Mouse (Mus musculus): ENCODE data around the gene Alpk1.

Gene Alpk1

DNA sequence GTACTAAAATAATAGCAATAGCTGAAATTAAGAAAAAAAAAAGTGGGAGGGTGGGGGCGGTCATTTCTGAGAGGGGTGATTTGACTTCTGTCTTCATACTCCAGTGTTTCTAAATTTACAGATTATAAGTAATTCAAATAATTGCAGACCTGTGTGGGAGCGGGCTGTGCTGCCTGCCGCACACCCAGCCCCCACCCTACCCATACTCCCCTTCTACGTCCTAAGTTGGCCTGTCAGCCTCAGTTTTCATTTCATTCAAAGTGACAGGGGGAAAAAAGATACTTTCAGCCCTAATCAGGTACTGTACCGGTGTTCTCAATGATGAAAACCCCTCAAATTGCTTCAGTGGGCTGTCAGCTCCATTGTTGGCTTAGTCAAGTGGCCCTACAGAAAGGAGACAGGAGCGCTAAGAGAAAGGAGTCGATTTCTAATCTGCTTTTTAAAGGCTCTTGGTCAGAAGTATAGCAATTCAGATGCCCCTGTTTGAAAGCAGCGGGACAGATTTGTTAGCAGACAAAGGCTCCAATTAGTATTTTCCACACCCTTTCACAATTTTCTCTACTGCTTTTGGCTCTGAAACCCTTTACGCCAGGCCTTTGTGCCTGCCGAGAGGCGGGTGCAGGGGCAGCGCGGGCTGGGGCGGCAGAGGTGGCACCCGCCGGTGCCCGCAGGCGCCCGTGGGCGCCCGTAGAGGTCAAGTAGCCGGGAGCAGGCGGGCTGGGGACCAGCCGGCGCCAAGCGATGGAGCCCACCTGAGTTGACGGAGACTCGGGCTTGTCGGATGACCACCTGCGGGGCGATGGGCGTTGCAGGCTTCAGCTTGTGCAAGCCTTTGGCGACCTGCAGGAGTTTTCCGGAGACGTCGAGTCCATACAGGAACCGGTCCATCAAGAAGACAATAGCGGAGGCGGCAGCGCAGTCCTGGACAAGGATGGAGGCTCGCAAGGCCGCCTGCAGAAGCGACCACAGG is 85.2 kb downstream of the Alpk1 start:
- DNase-seq (ENCODE audit: low spot score) = no peak

DNA sequence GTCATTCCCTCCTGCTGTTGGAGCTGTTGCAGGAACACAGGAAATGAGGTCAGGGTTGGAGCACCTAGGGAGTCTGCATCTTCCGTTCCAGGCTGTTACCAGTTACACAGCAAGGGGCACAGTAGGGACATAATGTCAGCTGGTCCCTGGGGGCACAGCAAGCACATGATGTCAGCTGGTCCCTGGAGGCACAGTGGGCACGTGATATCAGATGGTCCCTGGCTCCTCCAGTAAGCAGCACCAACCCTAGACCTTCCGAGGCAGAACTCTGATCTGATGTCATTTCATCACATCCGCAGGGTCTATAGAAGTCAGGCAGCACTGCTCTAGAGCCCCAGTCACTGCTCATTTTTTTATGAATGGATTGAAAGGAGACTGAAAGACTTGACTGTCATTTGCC is 89.1 kb downstream of the Alpk1 start:
- DNase-seq (ENCODE audit: low spot score) = no peak

DNA sequence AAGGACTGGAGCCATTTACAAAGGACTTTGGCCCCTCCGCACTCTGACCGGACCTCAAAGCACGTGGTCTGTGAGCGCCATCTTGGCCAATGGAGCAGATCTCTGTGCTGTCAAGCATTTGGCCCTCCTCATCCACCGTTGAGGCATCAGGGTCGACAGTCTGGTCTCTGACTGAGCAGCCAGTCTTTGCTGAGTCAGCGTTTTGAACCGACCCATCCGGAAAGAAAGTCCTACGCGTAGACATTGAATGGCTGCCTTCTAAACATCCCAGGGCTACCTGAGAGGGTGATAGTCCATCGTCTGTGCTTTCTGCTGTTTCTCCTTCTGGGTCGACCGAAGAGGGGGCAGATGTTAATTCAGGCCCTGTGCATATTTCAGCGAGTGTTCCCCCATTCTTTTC is 100.6 kb downstream of the Alpk1 start:
- DNase-seq (ENCODE audit: low spot score) = no peak

DNA sequence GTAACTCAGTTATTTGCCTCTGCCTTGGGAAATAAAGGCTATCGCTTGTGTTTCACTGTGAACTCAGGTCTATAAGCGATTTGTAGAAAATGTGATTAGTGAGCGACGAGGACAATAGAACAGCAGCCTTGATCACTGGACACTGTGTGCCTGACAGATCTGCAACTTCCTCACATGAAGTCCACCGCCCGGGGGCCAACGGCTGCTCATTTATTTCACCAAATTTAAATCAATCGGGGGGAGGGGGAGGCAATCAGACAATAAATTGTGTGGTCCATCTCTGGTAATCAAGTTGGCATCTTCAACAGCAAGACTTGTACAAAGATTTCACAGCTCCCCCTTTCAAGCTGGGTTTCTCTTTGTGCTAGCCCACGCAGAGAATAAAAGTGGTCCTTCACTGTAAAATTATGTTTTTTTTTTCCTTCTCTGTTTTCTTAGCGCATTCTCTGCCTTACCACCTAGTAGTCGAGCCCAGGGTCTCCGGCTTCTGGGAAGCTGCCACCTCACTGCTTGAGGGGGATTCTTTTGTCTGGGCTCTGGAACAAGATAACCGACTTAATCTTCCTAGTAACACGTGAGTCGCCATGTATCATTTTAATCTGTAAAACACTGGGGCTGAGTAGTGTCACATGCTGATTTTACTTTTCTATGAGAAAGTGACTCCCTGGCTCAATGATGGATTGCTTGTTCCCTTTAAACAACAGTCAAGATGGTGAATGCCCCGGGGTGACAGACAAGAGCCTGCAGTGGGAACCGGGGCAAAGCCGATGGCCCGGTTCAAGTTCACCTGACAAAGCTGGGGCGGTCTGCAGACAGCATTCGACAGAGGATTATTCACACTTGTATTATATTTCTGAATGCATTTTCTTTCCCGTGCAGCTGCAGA is 118.4 kb downstream of the Alpk1 start:
- DNase-seq (ENCODE audit: low spot score) = no peak

DNA sequence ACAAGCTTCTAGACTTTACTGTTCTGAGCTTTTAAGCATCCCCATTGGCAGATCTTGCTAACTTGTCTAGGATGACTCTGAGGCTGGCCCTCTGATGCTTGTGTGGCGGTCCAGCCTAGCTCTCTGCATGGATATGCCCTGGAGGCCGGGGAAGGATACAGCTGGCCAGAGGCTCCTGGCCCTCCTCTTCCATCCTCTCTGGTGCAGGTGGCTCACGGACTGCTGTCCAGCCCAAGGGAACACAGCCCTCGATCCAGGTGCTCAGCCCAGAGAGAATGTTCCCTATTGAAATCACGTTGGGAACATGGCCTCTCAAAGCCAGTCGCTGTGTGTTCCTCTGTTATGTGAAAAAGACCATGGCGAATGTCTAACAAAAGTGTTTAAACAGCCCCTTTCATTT is 119.6 kb downstream of the Alpk1 start:
- no peak for DNase-seq (ENCODE audit: low spot score)

DNA sequence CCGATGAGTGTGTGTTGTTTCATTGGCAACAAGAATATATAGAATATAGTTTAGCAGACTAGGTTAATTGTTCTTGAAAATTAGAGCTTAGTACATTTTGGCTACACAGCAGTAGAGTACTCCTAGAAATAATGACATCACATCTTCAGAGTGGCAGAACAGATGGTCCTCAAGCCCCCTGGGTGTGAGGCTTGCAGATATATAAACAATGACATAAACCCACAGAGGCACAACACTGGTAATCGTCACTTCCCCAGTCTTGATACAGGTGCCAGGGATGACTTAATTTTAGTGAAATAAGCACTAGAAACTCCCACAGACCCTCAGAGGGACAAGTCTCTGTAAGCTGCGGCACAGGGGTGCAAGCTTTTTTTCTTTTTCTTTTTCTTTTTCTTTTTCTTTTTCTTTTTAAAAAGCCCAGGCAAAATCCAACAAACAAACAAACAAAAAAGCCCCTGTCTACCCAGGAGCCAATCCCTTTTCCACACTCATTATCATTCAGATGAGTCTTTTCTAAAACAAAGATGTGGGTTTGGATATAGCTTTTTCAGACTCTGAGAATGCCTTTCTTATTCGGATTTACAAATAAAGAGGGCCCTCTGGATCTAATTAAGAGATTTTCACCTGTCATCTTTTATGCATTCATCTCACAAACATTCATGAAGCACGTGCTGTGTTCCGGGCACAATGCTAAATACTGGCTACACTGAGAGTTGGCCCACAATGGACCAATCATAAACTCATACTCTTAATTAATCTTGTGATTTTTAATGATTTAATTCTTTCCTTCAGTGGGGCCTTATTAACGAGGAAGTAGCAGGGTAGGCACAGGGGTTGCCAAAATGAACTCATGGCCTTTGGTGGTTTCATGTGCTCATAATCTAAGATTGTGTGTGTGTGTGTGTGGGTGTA is 128.3 kb downstream of the Alpk1 start:
- no peak for DNase-seq (ENCODE audit: low spot score)

DNA sequence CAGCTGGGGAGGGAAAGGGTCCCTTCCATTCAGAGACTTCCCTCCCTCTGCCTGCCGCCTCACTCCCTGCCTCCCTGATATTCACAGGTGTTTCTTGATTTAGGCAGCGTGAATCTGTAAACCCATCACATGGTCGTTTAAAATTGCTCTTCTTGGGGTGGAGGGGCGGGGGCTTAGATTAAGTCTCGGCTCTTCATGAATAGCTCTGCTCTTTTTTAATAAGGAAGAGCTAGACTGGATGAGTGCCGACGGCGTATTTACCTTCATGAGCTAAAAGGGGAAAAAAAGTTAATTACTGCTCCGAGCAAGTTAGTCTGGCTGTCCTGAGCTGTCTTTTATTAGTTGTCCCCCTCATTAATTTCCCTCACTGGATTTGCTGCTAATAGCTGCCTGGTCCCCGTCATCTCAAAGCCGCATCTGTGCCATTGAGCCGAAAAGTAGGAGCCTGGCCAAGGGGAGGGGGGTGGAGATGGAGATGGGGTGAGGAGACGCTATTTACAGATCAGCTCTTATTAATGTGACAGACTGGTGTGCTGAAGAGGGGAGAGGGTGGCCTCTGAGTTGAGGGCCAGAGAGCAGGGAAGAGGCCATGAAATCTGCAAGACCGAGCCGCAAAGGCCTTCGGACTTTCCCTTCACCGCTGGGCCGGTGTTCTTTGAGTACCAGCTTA is 134.0 kb downstream of the Alpk1 start:
- no peak for DNase-seq (ENCODE audit: low spot score)

DNA sequence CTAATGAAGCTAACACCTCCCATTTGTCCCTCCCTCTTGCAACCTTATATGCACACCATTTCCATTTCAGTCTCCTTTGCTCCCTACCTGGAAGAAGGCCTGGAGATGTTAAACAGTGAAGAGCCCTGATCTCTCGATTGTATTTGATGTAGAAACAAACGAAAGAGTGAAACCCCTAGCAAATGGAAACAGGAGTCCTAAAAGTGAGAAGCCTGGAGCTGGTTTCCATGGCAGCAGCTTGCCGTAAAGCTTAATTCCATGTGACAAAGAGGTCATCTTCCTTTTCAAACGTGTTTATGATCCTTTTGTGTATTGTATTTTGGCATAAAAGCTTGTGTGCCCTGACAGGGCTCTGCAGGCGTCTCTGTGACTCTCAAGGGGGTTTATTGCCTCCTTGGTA is 138.1 kb downstream of the Alpk1 start:
- no peak for DNase-seq (ENCODE audit: low spot score)

DNA sequence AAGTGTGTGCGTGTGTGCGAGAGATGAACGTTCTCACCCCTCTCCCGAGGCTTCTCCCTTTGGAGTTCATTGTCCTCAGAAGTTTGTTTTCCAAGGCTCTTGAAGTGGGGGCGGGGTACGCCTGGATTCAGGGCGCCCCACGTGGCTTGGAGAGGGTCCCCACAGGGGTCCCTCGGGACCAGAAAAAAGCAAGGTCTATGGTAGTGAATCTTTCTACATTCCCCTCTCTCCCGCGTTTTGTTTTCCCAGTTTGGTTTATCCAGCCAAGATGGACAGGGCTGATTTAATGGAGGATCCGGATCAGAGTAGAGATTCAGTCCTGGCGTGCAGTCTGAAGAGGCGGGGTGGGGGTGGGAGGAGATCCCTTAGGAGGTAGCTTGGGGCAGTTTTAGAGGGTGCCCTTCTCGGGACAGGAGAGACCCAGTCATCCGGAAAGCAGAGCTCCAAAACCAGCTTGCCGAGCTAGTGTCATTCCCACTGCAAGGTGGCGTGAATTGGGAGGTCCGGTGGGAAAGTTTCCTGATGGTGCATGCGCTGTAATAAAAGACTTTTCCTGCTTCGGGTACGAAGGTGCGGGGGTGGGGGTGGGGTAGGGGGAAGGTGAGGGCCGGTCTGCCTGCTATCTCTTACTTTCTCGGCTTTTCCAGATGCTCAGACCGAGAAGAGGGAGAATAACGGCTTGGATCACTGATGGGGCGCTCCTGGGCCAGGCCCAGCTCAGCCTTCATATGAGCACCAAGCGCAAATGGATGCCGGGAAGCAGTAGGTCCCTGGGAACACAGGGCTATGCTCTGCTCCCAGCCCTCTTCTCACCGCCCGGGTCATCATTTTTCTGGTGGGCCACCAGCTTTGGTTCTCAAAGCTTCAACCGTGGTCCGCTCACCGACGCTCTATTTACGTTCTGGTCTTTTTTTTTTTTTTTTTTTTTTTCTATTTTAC is 139.3 kb downstream of the Alpk1 start:
- DNase-seq (ENCODE audit: low spot score) = no peak

DNA sequence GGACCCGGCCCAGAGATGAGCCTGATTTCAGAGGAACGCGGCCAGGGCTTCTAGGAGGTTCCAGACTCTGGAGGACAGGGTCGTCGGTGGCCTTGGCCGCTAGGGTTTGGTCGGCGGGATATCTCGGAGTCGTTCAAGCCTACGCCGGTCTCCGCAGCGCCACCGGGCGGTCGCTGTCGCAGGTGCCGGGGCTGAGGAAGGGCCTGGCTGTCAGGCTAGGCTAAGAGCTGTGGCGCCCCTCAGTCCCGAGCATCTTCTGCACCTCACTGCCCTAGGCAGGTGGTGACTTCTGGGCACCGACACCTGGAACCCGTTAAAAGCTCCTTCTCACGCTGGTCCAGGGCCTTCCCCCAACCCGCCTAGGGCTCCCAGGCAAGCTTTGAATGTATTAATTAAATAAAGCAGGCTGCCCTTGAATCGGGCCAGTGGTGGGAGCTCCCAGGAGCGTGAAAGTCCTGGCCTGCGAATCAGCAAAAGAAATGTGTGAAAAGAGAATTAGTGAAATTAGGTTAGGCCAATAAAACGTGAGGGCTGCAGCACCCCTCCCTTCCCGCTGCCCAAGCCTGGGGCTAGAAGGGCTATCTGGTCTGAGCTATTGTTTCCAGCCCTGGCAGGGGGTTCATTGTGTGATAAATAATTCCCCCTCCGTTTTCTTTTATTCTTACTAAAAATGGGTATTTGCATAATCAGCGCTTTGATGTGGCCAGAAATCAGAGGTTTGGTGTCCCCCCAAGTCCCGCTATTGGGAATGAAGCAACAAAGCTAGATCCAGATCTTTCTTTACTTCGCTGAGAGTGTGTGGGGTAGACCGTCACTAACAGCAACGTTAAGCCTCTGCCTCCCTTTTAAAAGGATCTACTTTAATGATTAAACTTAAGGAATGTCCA is 140.2 kb downstream of the Alpk1 start:
- DNase-seq (ENCODE audit: low spot score) = no peak

DNA sequence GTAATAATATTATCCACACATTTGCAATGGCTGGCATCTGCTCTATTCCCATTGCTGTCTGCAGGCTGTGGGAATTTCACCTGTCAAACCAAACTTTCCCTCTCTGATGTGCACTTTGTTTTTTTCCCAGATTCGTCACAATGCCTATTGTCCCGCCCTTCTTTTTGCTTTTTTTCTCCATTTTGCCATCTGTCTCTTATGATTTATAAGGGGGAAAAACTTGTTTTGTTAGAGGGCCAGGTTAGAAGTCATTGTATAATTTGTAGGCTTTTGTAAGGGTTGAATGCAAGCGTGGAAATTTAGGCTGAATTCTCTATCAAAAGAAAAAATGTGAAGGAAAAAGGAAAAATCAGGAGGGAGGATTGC is 145.4 kb downstream of the Alpk1 start:
- no peak for DNase-seq (ENCODE audit: low spot score)

DNA sequence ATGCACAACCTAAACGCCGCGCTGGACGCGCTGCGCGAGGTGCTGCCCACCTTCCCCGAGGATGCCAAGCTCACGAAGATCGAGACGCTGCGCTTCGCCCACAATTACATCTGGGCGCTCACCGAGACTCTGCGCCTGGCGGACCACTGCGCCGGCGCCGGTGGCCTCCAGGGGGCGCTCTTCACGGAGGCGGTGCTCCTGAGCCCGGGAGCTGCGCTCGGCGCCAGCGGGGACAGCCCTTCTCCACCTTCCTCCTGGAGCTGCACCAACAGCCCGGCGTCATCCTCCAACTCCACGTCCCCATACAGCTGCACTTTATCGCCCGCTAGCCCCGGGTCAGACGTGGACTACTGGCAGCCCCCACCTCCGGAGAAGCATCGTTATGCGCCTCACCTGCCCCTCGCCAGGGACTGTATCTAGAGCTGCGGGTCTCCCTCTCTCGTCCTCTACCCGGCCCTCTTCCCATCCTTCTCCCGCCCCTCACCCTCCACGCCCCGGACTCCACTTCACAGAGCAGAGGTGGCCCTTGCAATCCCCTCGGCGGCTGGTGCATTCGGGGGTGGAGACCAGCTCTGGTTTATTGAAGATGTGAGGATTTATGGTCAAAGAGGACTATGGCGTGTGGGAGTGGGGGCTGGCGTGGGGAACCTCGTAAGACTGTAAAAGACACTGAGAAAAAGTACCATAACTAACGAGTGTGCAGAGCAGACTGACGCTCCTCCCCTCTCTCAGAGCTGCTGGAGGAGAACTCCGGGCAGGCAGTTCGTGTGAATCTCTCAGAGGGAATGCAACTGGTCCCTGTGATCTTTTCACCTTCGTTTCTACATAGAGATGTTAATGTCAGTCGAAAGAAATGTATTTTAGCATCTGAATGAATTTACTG is 146.0 kb downstream of the Alpk1 start:
- peak; percentile 38 for DNase-seq (ENCODE audit: low spot score)

DNA sequence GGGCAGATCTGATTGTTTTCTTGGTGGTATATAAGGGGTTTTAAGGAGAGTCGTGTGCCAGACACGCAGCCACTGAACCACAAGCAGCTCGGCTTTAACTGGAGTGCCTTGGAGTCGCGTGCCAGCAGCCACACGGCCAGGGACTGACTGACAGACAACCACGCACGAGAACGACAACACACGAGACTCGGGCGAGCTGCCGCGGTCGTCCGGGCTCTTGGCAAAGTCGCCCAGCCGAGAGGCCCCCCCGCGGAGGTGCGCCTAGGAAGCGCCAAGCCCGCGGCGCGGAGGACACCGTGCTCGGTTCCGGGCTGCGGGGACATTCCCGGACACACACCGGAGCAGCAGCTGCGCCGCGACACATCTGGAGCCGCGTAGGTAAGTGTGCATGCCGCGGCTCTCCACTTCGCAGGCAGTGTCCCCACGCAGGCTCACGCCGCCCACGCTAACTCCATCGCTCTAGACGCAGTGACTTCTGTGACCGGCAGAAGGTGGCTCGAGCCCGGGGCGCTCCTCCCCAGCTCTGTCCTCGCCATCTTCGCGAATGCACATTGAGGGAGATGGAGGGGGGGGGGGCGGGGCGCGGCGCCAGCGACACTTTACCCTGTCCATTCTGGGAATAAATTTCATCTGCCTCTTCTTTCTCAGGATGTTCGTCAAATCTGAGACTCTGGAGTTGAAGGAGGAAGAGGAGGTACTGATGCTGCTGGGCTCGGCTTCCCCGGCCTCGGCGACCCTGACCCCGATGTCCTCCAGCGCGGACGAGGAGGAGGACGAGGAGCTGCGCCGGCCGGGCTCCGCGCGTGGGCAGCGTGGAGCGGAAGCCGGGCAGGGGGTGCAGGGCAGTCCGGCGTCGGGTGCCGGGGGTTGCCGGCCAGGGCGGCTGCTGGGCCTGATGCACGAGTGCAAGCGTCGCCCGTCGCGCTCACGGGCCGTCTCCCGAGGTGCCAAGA is 147.0 kb downstream of the Alpk1 start, which contains the start of gene Neurog2:
Gene Neurog2 (plus strand): TSS at position 56 of the 953 bp plus-strand sequence.
- no peak for DNase-seq (ENCODE audit: low spot score)

DNA sequence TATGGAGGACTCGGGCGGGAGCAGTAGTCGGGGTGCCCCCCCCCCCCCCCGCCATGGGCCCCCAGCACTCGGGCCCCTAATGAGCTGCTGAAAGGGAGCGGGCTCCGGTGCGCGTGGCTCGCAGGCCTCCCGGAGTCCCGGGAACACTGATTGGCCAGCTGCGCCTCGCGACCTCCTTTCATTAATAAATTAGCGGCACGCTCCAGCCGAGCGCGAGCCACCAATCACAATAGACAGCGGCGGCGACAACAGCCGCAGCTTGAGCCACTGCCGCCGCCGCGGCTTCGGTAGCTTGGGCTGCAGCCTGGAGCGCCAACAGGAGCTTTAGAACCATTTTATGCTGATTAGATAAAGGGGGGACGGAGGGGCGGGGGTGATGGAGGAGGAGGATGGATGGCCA is 147.8 kb downstream of the Alpk1 start:
- DNase-seq (ENCODE audit: low spot score) = no peak

DNA sequence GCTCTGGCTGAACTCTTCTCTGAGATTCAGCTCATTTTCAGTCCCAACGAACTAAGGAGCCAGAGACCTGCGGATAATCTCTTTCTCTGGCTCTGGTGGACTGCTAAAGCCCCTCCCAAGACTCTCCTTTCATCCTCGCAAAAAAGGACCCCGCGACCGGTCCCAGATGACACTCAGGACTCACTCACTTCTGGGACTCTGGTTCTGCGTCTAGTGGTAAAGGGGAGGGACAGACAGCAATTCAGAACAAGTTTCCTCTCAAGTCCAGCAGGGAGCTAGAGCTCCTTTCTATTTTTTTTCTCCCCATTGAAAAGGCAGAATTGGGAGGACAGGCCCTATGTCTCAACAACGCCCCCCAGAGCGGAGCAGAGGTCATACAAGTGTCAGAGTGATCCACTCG is 148.7 kb downstream of the Alpk1 start:
- DNase-seq (ENCODE audit: low spot score) = no peak

DNA sequence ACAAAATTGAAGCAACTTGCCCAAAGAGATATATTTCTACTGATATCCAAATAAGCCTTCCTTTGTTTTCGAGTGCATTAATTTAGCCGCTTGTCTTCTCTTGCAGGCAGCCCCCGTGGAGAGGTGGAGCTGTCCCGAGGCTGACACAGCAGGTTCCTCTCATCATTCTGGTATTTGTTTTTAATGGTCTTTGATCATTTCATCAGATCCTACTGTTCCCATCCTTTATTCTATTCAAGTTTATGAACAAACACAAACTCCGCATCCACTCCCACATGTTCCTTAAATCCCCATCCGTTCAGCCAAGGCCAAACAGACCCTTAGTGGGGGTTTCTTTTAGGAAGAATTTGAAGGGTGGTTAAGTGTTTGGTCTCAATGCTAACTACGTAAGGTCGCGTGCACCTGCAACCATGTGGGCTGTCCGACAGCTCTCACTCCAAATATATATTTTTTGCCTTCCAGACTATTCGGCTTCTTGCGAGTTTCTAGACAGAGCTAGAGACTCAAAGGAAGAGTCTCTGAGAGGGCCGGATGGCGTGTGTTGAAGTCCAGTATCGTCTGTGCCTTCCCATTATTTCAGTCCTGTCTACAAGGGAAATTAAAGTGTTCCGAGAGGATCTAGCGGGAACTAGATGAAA is 149.5 kb downstream of the Alpk1 start:
- DNase-seq (ENCODE audit: low spot score) = no peak
